Mouse (Mus musculus): Measurements from ENCODE around the gene Slc16a7. TPM values are rescaled to one million over a fixed set of nuclear protein-coding genes. Genes with fewer than 3 reads are reported as not detected.
A peak's percentile ranks its signal among the peaks of the same experiment; 100 is the strongest.

The Slc16a7 gene
- total RNA-seq, 2 experiments from 2014 or later: 94.8 to 110 TPM

GRCm38 (mm10) chr10:125328331-125329063, 60.8 kb downstream of the Slc16a7 start:
- no peak for DNase-seq (ENCODE audit: low spot score in 2 of 2)
- intact Hi-C loops (cut with DNase I): no loop called here

- intact Hi-C loops (cut with DNase I): no loop called here
- DNase-seq (ENCODE audit: low spot score in 2 of 2): no peak
Observed at GRCm38 (mm10) chr10:125324871-125325565, 64.2 kb downstream of the Slc16a7 start.

- DNase-seq (ENCODE audit: low spot score in 2 of 2): no peak
- intact Hi-C loops (cut with DNase I): no loop called here
Observed at GRCm38 (mm10) chr10:125324149-125324834, 65.0 kb downstream of the Slc16a7 start.

GRCm38 (mm10) chr10:125321446-125322428, 67.5 kb downstream of the Slc16a7 start:
- no peak for DNase-seq (ENCODE audit: low spot score in 2 of 2)
- intact Hi-C loops (cut with DNase I): no loop called here

- peak; percentile 30 to 58 for DNase-seq (ENCODE audit: low spot score in 2 of 2)
Observed at GRCm38 (mm10) chr10:125317317-125317716, 71.9 kb downstream of the Slc16a7 start.

GRCm38 (mm10) chr10:125310855-125311254, 78.4 kb downstream of the Slc16a7 start:
- intact Hi-C loops (cut with DNase I): no loop called here
- no peak for DNase-seq (ENCODE audit: low spot score in 2 of 2)

More at GRCm38 (mm10) chr10:125317317-125317716, 71.9 kb downstream of the Slc16a7 start:
- intact Hi-C loops (cut with DNase I): no loop called here

- intact Hi-C loops (cut with DNase I): no loop called here
- peak; percentile 47 to 48 for DNase-seq (ENCODE audit: low spot score in 2 of 2)
Observed at GRCm38 (mm10) chr10:125298036-125298435, 91.2 kb downstream of the Slc16a7 start.

GRCm38 (mm10) chr10:125290320-125290719, 98.9 kb downstream of the Slc16a7 start:
- no peak for DNase-seq (ENCODE audit: low spot score in 2 of 2)
- intact Hi-C loops (cut with DNase I): no loop called here

- no peak for DNase-seq (ENCODE audit: low spot score in 2 of 2)
- intact Hi-C loops (cut with DNase I): no loop called here
Observed at GRCm38 (mm10) chr10:125288560-125288959, 100.7 kb downstream of the Slc16a7 start.

- intact Hi-C loops (cut with DNase I): no loop called here
- no peak for DNase-seq (ENCODE audit: low spot score in 2 of 2)
Observed at GRCm38 (mm10) chr10:125285386-125285785, 103.9 kb downstream of the Slc16a7 start.

- no peak for DNase-seq (ENCODE audit: low spot score in 2 of 2)
- intact Hi-C loops (cut with DNase I): no loop called here
Observed at GRCm38 (mm10) chr10:125275149-125275848, 114.0 kb downstream of the Slc16a7 start.

GRCm38 (mm10) chr10:125274519-125275148, 114.6 kb downstream of the Slc16a7 start:
- DNase-seq (ENCODE audit: low spot score in 2 of 2): no peak
- intact Hi-C loops (cut with DNase I): no loop called here

GRCm38 (mm10) chr10:125273759-125274158, 115.5 kb downstream of the Slc16a7 start:
- intact Hi-C loops (cut with DNase I): no loop called here
- DNase-seq (ENCODE audit: low spot score in 2 of 2): no peak

- DNase-seq (ENCODE audit: low spot score in 2 of 2): no peak
- intact Hi-C loops (cut with DNase I): no loop called here
Observed at GRCm38 (mm10) chr10:125271448-125271847, 117.8 kb downstream of the Slc16a7 start.

- intact Hi-C loops (cut with DNase I): no loop called here
- DNase-seq (ENCODE audit: low spot score in 2 of 2): no peak
Observed at GRCm38 (mm10) chr10:125270266-125270665, 119.0 kb downstream of the Slc16a7 start.

- DNase-seq (ENCODE audit: low spot score in 2 of 2): peak in 1 of 2 experiments; percentile 15
- intact Hi-C loops (cut with DNase I): loop anchor here (10.0 kb wide), 1 partner anchor 228 kb away; no protein-coding TSS in a partner anchor
Observed at GRCm38 (mm10) chr10:125266322-125266721, 122.9 kb downstream of the Slc16a7 start.

GRCm38 (mm10) chr10:125265901-125266300, 123.4 kb downstream of the Slc16a7 start:
- intact Hi-C loops (cut with DNase I): loop anchor here (10.0 kb wide), 1 partner anchor 229 kb away; no protein-coding TSS in a partner anchor
- DNase-seq (ENCODE audit: low spot score in 2 of 2): no peak

- intact Hi-C loops (cut with DNase I): loop anchor here (10.0 kb wide), 1 partner anchor 229 kb away; no protein-coding TSS in a partner anchor
- peak; percentile 14 to 22 for DNase-seq (ENCODE audit: low spot score in 2 of 2)
Observed at GRCm38 (mm10) chr10:125265467-125265866, 123.8 kb downstream of the Slc16a7 start.
